Comparison of ENCODE assay signal across 11 mouse cellular contexts in genomic region chr2:71543948-71544347, GRCm38 (mm10). TPM values are rescaled to one million over a fixed set of nuclear protein-coding genes. Genes with fewer than 3 reads are reported as not detected.
DNase-seq lines count a peak whose midpoint lies in the region; ATAC-seq and TF ChIP-seq lines count a peak whose summit lies in the region.
"Had no signal": no experiment of that assay in that cellular context is flagged by ENCODE, and none has a peak within 500 bp of the region (broad histone marks: within the 10 kb centered on the region; RNA-seq: fewer than 3 reads in every experiment).

No protein-coding gene starts in this region.

- H3K4me3 ChIP-seq in lung, embryonic 14.5 days (ENCODE audit: low read depth, low read length), result peak overlapping the region; percentile 14
- peak overlapping the region; percentile 65 for H3K4me3 ChIP-seq in embryonic facial prominence, embryonic 12.5 days
- peak overlapping the region; percentile 19; the same call in 1 of the 2 replicates for H3K4me3 ChIP-seq in hindbrain, embryonic 13.5 days
- H3K4me3 ChIP-seq: liver, embryonic 15.5 days had no signal

- H3K4me1 ChIP-seq in lung, embryonic 14.5 days (ENCODE audit: insufficient read depth), result peaks cover 5% of the 10 kb centered on the region; the same call in 1 of the 2 replicates
- peaks cover 31% of the 10 kb centered on the region for H3K4me1 ChIP-seq in embryonic facial prominence, embryonic 12.5 days
- peaks cover 31% of the 10 kb centered on the region for H3K4me1 ChIP-seq in hindbrain, embryonic 13.5 days (replicated peaks)

- TF ChIP-seq CTCF in lung, embryonic 14.5 days (IDR thresholded peaks at IDR 0.05; ENCODE audit: low read depth), result no peak

- H3K4me2 ChIP-seq in lung, embryonic 14.5 days, result no peak overlapping the region
- peak overlapping the region; percentile 89 for H3K4me2 ChIP-seq in embryonic facial prominence, embryonic 12.5 days (replicated peaks)
- H3K4me2 ChIP-seq in hindbrain, embryonic 13.5 days, result no peak overlapping the region

- no peak overlapping the region for H3K27ac ChIP-seq in lung, embryonic 14.5 days (ENCODE audit: low read depth)
- peak overlapping the region; percentile 91 for H3K27ac ChIP-seq in embryonic facial prominence, embryonic 12.5 days
- no peak overlapping the region for H3K27ac ChIP-seq in hindbrain, embryonic 13.5 days
- H3K27ac ChIP-seq: liver, embryonic 15.5 days had no signal

- no peak for ATAC-seq in lung, embryonic 14.5 days (ENCODE audit: insufficient read depth)
- ATAC-seq in embryonic facial prominence, embryonic 12.5 days (ENCODE audit: insufficient number of reproducible peaks, insufficient read depth, low FRiP score, low TSS enrichment), result no peak
- no peak for ATAC-seq in hindbrain, embryonic 13.5 days (ENCODE audit: low FRiP score)

- no peaks in the 10 kb centered on the region for H3K9me3 ChIP-seq in lung, embryonic 14.5 days (ENCODE audit: low read depth, low read length)
- H3K9me3 ChIP-seq in embryonic facial prominence, embryonic 12.5 days, result no peaks in the 10 kb centered on the region
- no peaks in the 10 kb centered on the region for H3K9me3 ChIP-seq in hindbrain, embryonic 13.5 days
- H3K9me3 ChIP-seq: liver, embryonic 15.5 days had no signal

- peaks cover 96% of the 10 kb centered on the region for H3K27me3 ChIP-seq in lung, embryonic 14.5 days (ENCODE audit: insufficient read depth, low read length)
- peaks cover 64% of the 10 kb centered on the region for H3K27me3 ChIP-seq in embryonic facial prominence, embryonic 12.5 days
- H3K27me3 ChIP-seq in hindbrain, embryonic 13.5 days, result peaks cover 92% of the 10 kb centered on the region

- 2% methylated on average over 20 of the region's 20 CpGs for WGBS in lung, embryonic 14.5 days
- WGBS in embryonic facial prominence, embryonic 12.5 days, result 2% methylated on average over 20 of the region's 20 CpGs
- WGBS in hindbrain, embryonic 13.5 days, result 2% methylated on average over 20 of the region's 20 CpGs

- no peaks in the 10 kb centered on the region for H3K36me3 ChIP-seq in lung, embryonic 14.5 days (ENCODE audit: insufficient read depth)
- H3K36me3 ChIP-seq in embryonic facial prominence, embryonic 12.5 days, result no peaks in the 10 kb centered on the region
- H3K36me3 ChIP-seq in hindbrain, embryonic 13.5 days, result no peaks in the 10 kb centered on the region
- H3K36me3 ChIP-seq: liver, embryonic 15.5 days had no signal

- no peak overlapping the region for H3K9ac ChIP-seq in lung, embryonic 14.5 days
- H3K9ac ChIP-seq in embryonic facial prominence, embryonic 12.5 days, result peak overlapping the region; percentile 82
- no peak overlapping the region for H3K9ac ChIP-seq in hindbrain, embryonic 13.5 days
- H3K9ac ChIP-seq: liver, embryonic 15.5 days had no signal

- DNase-seq in lung, embryonic 14.5 days, result no peak
- no peak for DNase-seq in lung, postnatal 4 days
- DNase-seq in naive thymus-derived CD4-positive, alpha-beta T cell, adult 2 months (ENCODE audit: low read depth), result peak; percentile 16
- no peak for DNase-seq in left cerebral cortex, adult 18-20 months (ENCODE audit: low spot score in 2 of 2)
- no peak for DNase-seq in spleen, postnatal 14 days (ENCODE audit: low spot score in 2 of 2)
- no peak for DNase-seq in kidney, postnatal 10 days

RNA-seq across cellular contexts. Expression of gene Dlx2, which starts 2.6 kb away (rescaled TPM):
- polyA plus RNA-seq in lung, embryonic 14.5 days (2014; fragmentation: Nextera tagmentation; extraction: Ambion mirVana), result 0.07 TPM in 1 of 2 replicates, not detected in the other
- polyA plus RNA-seq in embryonic facial prominence, embryonic 12.5 days (2016; fragmentation: Nextera tagmentation; extraction: Ambion mirVana), result 21.9 and 29.7 TPM in 2 replicates
- polyA plus RNA-seq in hindbrain, embryonic 13.5 days (2015; fragmentation: Nextera tagmentation; extraction: Ambion mirVana), result 0.51 and 0.76 TPM in 2 replicates
- 1 to 10 TPM; 4.7 to 6.7 TPM for total RNA-seq in left cerebral cortex, adult 18-20 months (2021)
- polyA plus RNA-seq: cerebellum, adult 2 months; urinary bladder, adult 2 months had no signal

RNA-seq across cellular contexts. Expression of gene Dlx1, which starts 16.0 kb away (rescaled TPM):
- polyA plus RNA-seq in lung, embryonic 14.5 days (2014; fragmentation: Nextera tagmentation; extraction: Ambion mirVana), result 0.32 TPM in 1 of 2 replicates, not detected in the other
- polyA plus RNA-seq in embryonic facial prominence, embryonic 12.5 days (2016; fragmentation: Nextera tagmentation; extraction: Ambion mirVana), result 65.4 and 87.0 TPM in 2 replicates
- 0.96 and 1.4 TPM in 2 replicates for polyA plus RNA-seq in hindbrain, embryonic 13.5 days (2015; fragmentation: Nextera tagmentation; extraction: Ambion mirVana)
- 10 to 100 TPM; 18.5 to 20.4 TPM for total RNA-seq in left cerebral cortex, adult 18-20 months (2021)

Comparison
In these comparisons a context has a peak if more than half of its experiments do, and no peak if none do; other contexts are left out.
1. H3K4me3 ChIP-seq: peak in every context shown above with its lines; median percentile 65 in embryonic facial prominence, embryonic 12.5 days; 19 in hindbrain, embryonic 13.5 days; 14 in lung, embryonic 14.5 days.
2. RNA of gene Dlx2, which starts 2.6 kb away (polyA plus RNA-seq): 21.9 to 29.7 TPM in embryonic facial prominence, embryonic 12.5 days; 0.51 to 0.76 TPM in hindbrain, embryonic 13.5 days and 0.07 TPM in lung, embryonic 14.5 days; every median in the first group is over 10 times any median in the second.
3. RNA of gene Dlx1, which starts 16.0 kb away (polyA plus RNA-seq): 65.4 to 87.0 TPM in embryonic facial prominence, embryonic 12.5 days; 0.96 to 1.4 TPM in hindbrain, embryonic 13.5 days and 0.32 TPM in lung, embryonic 14.5 days; every median in the first group is over 10 times any median in the second.